Mouse (Mus musculus): ENCODE results near the gene Srpx2.

Srpx2 gene

DNA sequence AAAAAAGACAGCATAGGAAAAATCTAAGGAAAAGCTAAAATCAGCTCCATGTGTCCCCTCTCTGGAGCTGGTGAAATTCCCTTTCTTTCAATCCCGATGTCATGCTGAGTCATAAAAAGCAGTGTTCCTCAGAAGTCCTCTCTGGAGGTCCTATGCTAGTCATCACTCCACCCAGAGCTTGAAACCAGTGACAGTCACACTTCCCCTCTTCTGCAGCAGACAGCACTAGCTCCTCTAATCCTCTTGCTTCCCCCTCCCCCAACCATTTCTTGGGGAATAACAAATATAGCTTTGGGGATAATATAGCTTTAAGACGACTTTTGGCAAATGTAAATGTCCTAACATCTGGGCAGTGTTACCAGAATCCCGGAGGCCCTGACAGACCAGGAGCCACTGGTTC lies at the start of gene Srpx2:
Srpx2 (plus strand) TSS at position 166 of the 400 bp plus-strand sequence.
- no peak for DNase-seq (ENCODE audit: extremely low read depth, low read depth)

- peak; percentile 89 for DNase-seq (ENCODE audit: extremely low read depth, low read depth)
Observed at GRCm38 (mm10) chrX:133869743-133870142, 38.5 kb upstream of the Srpx2 start.

DNA sequence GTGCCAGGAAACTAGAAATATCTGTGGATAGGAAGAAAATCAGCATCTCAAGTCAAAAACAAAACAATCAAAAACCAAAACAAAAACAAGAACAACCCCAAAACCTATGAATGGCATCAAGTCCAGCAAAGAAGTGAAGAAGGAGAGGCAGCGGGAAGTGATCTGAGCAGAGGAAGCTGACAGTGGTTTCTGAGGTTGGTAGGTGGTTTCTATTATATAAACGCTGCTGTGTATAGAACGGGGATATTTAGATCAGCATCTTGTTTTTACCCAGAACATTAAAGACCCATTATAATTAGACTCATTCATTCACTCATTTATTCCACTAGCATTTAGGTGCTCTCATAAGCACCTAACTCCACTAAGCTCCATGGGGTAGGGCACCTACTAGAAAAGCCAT lies 20.9 kb upstream of the Srpx2 start:
- no peak for DNase-seq (ENCODE audit: extremely low read depth, low read depth)

DNA sequence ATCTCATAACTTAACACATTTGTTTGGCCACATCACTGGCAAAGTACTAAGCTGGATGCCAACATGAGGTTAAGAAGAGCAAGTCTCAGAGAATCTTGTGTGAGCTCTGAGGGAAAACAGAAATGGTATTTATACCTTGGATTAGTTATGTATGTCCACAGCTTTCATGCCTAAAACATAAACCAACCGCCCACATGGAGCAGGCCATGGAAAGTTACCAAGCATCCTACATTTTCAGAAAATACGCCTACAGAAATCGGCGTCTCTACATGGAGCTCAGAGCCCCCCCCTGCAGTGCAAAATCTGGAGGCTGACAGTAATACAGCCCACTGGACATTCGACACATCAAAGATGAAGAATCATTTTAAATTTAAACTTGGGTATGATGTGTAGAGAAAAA lies 20.1 kb upstream of the Srpx2 start:
- no peak for DNase-seq (ENCODE audit: extremely low read depth, low read depth)

GRCm38 (mm10) chrX:133898014-133898542 lies 10.1 kb upstream of the Srpx2 start, which contains the start of gene Tspan6:
Gene Tspan6, minus strand, starts transcription at chrX:133898429.
- DNase-seq (ENCODE audit: extremely low read depth, low read depth) = no peak

- no peak for DNase-seq (ENCODE audit: extremely low read depth, low read depth)
Observed at GRCm38 (mm10) chrX:133911397-133912103, 3.3 kb downstream of the Srpx2 start.

DNA sequence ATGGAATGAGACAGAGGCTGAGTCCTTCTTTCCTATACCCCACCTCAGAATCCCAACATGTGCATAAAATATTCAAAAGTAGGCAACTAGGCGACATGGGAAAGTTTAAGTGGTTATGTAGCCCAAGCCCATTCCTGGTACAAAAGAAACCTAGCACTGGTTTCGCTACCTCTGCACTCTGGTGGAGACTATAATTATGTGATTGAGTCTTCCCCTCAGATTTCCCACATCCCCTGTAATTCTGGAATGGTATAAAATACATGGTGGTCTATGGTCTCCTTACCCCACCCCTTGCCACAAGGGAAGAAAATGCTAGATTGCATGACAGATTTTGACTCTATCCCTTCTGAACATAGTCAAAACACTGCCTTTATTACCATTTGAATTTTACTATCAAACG lies 4.8 kb downstream of the Srpx2 start:
- no peak for DNase-seq (ENCODE audit: extremely low read depth, low read depth)

DNA sequence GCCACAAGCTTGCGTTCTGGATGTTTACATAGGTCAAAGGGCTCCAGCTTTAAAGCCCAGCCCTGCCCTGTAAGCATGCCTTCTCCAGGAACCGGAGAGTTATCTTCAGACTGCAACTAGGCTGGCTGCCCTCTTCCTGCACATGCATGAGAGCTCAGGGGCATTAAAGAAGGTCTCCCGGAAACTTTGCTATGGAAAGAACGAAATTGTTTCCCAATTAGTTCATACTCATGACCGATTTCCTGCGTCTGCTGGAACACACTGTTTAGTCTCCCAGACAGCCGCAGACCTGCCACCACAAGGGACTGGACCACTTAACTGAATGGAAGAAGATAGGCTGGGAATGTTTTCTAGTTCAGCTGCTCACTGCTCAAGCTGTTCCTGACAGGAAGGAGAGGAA lies 6.0 kb downstream of the Srpx2 start:
- no peak for DNase-seq (ENCODE audit: extremely low read depth, low read depth)

GRCm38 (mm10) chrX:133921187-133921586 lies 13.0 kb downstream of the Srpx2 start:
- no peak for DNase-seq (ENCODE audit: extremely low read depth, low read depth)

GRCm38 (mm10) chrX:133926760-133927159 lies 18.5 kb downstream of the Srpx2 start:
- DNase-seq (ENCODE audit: extremely low read depth, low read depth) = no peak

DNA sequence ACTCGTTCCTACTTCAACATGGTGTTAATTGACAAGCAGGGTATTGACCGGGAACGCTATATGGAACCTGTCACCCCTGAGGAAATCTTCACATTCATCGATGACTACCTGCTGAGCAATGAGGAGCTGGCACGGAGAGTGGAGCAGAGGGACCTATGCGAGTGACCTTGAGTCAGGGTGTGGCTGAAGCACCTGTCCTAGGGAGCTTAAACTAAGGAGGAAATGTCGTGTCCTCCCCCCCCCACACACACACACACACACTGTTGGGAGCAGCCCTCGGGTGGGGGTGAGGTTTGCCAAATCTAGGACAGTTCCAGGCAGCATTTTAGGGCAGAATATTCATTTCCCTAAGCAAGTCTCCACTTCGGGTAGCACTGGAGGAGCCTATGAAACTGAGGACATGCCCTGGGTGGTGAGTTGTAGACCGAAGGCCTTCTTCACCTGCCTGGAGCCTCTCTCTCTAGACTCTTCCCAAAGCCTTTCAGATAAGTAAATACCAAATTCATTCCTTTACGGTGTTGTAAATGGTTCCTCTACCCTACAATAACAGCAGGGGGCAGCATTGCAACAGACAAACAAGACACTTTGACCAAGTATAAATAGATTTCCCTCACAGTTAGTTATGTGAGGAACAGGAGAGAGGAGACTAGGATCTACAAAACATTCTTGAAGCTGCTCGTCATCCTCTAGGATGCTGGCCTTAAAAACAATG lies 23.2 kb downstream of the Srpx2 start:
- peak; percentile 65 for DNase-seq (ENCODE audit: extremely low read depth, low read depth)

GRCm38 (mm10) chrX:133936605-133937225 lies 28.5 kb downstream of the Srpx2 start:
- DNase-seq (ENCODE audit: extremely low read depth, low read depth) = no peak

DNA sequence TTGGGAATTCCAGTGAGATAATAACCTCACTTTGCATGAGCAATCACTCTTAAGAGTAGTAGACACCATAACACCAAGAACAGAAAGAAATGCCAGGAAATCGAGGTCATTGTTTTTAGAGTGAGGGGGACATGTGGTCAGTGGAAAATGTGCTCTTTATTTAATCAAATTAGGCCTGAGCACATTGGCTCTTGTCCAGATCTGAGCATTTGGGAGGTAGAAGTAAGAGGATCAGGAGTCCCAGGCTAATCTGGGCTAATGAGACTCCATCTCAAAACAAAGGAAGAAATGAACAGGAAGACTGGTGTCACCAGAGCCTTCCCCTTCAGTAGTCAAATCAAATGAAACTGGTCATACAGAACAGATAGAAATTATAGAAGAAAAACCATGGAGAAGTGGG lies 31.3 kb downstream of the Srpx2 start:
- DNase-seq (ENCODE audit: extremely low read depth, low read depth) = no peak

GRCm38 (mm10) chrX:133947427-133947826 lies 39.2 kb downstream of the Srpx2 start:
- DNase-seq (ENCODE audit: extremely low read depth, low read depth) = peak; percentile 79

DNA sequence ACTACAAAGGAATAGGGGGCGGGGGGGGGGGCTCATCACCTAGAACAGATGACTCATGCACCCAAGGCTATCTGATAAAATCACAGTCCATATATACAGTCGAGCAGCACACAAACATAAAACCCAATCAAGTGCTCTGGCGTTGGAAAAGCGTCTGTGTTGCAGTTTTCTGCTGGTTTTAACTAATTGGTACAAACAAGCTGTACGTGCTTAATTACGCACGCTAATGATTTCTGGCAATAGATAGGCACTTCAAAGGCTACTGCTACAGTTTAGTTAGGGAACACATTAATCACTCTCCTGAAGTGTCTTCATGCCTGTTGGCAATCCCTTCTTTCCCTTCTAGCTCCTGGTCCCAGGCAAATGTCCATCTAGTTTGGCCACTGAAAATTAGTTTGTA lies 46.4 kb downstream of the Srpx2 start:
- no peak for DNase-seq (ENCODE audit: extremely low read depth, low read depth)

DNA sequence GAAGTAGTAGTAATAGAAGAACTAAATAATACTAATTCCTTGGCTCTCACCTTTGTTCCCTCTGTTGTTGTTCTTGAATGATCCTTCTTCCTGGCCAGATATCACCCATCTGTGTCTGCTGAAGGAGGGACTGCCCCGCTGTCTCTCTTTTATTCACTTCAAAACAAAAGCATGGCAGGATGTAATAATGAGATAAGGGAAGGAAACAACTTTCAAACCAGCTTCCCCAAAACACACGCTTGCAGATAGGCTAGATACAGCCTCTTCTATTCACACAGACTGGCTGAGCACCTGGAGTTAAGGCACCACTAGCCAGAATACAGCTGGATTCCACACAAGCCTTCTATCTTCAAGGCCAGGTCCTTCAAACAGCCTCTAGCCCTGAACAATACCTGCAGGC lies 52.4 kb downstream of the Srpx2 start:
- DNase-seq (ENCODE audit: extremely low read depth, low read depth) = peak; percentile 53

DNA sequence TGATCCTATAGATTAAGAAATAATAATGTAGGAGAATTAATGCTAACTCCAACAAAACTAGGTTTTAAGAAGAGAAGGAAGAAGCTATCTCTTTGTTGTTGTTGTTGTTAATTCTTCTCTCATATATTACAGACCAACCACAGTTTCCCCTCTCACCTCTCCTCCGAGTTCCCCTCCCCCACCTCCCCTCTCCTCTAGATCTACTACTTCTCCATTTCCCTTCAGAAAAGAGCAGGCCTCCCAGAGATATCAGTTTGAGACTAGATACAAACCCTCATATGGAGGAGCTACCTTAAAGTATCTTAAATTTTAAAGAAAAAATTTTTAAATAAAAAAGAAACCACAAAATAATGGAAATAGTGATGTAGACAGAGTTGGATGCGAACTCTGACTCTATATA lies 56.4 kb downstream of the Srpx2 start:
- peak; percentile 60 for DNase-seq (ENCODE audit: extremely low read depth, low read depth)

- no peak for DNase-seq (ENCODE audit: extremely low read depth, low read depth)
Observed at GRCm38 (mm10) chrX:133981231-133982002, 73.2 kb downstream of the Srpx2 start, which contains the start of gene Sytl4. Gene Sytl4, minus strand, starts transcription at chrX:133981812.
